Mouse (Mus musculus) activated CD4-positive, CD25-positive, alpha-beta regulatory T cell, adult 4 months (primary cell): ENCODE results near the gene Rspo3. TPM values are rescaled to one million over a fixed set of nuclear protein-coding genes. Genes with fewer than 3 reads are reported as not detected.

Experiments
- ATAC-seq: one replicate; pipeline ENCODE4 v1.8.0; 2017
- polyA plus RNA-seq, 2 experiments: library from polyadenylated mRNA; unstranded; fragments of 100-300 nt; shearing (Covaris generic); gene quantifications; one replicate each; pipeline ENCODE4 v1.2.1; 2017

Gene Rspo3
- under 1 TPM in 1 of 2 experiments, not detected in 1; 0.15 TPM for polyA plus RNA-seq

GRCm38 (mm10) chr10:29535546-29536260 lies at the start of gene Rspo3:
Rspo3 (minus strand) TSS chr10:29535867.
- no peak for ATAC-seq

GRCm38 (mm10) chr10:29581940-29582339 lies 46.3 kb upstream of the Rspo3 start:
- no peak for ATAC-seq

GRCm38 (mm10) chr10:29581476-29581875 lies 45.8 kb upstream of the Rspo3 start:
- ATAC-seq = no peak

GRCm38 (mm10) chr10:29555983-29556382 lies 20.3 kb upstream of the Rspo3 start:
- ATAC-seq = no peak

- no peak for ATAC-seq
Measured at GRCm38 (mm10) chr10:29554365-29554764, 18.7 kb upstream of the Rspo3 start.

GRCm38 (mm10) chr10:29542982-29543381 lies 7.3 kb upstream of the Rspo3 start:
- no peak for ATAC-seq

- no peak for ATAC-seq
Measured at GRCm38 (mm10) chr10:29539516-29539915, 3.8 kb upstream of the Rspo3 start.

- no peak for ATAC-seq
Measured at GRCm38 (mm10) chr10:29538791-29539190, 3.1 kb upstream of the Rspo3 start.

GRCm38 (mm10) chr10:29534830-29535227 lies 838 bp downstream of the Rspo3 start:
- ATAC-seq = no peak

GRCm38 (mm10) chr10:29533846-29534829 lies 1.5 kb downstream of the Rspo3 start:
- ATAC-seq = no peak

GRCm38 (mm10) chr10:29532821-29533715 lies 2.6 kb downstream of the Rspo3 start:
- ATAC-seq = no peak

GRCm38 (mm10) chr10:29513563-29513962 lies 22.1 kb downstream of the Rspo3 start:
- no peak for ATAC-seq

GRCm38 (mm10) chr10:29508167-29508566 lies 27.5 kb downstream of the Rspo3 start:
- ATAC-seq = no peak

- no peak for ATAC-seq
Measured at GRCm38 (mm10) chr10:29497205-29497822, 38.4 kb downstream of the Rspo3 start.

- ATAC-seq = no peak
Measured at GRCm38 (mm10) chr10:29493996-29494395, 41.7 kb downstream of the Rspo3 start.

- ATAC-seq = no peak
Measured at GRCm38 (mm10) chr10:29480945-29481344, 54.7 kb downstream of the Rspo3 start.

- no peak for ATAC-seq
Measured at GRCm38 (mm10) chr10:29479401-29479800, 56.3 kb downstream of the Rspo3 start.

- no peak for ATAC-seq
Measured at GRCm38 (mm10) chr10:29470454-29470853, 65.2 kb downstream of the Rspo3 start.

- ATAC-seq = no peak
Measured at GRCm38 (mm10) chr10:29460100-29460499, 75.6 kb downstream of the Rspo3 start.

- ATAC-seq = no peak
Measured at GRCm38 (mm10) chr10:29459632-29460031, 76.0 kb downstream of the Rspo3 start.

GRCm38 (mm10) chr10:29445076-29445475 lies 90.6 kb downstream of the Rspo3 start:
- ATAC-seq = no peak

GRCm38 (mm10) chr10:29441297-29441696 lies 94.4 kb downstream of the Rspo3 start:
- no peak for ATAC-seq
